Mouse (Mus musculus): ENCODE results near the gene Ntn3.

GRCm38 (mm10) chr17:24167891-24168505 lies 41.3 kb downstream of the Ntn3 start:
- TF ChIP-seq POLR2A (IDR thresholded peaks at IDR 0.05; ENCODE audit: low read depth, low read length): no peak
- TF ChIP-seq CTCF (IDR thresholded peaks at IDR 0.05; ENCODE audit: extremely low read depth, insufficient read depth, insufficient read length, insufficient replicate concordance): no peak
